17 mouse cellular contexts compared by ENCODE assay signal in genomic region chr16:24128566-24128965, GRCm38 (mm10).
A peak's percentile ranks its signal among the peaks of the same experiment; 100 is the strongest.
DNase-seq lines count a peak whose midpoint lies in the region; ATAC-seq lines count a peak whose summit lies in the region.
"Had no signal": no experiment of that assay in that cellular context is flagged by ENCODE, and none has a peak within 500 bp of the region (broad histone marks: within the 10 kb centered on the region; RNA-seq: fewer than 3 reads in every experiment).

No protein-coding gene starts in this region.

- peak; percentile 35 for DNase-seq in embryo, embryonic 11 days
- DNase-seq in embryo, embryonic 10 days (ENCODE audit: low spot score): no peak
- peak; percentile 27 for DNase-seq in hindbrain, embryonic 10.5 days (ENCODE audit: low spot score)
- no peak for DNase-seq in hindbrain, embryonic 11.5 days (ENCODE audit: low spot score)
- peak; percentile 16 for DNase-seq in ovary, postnatal 36 days (ENCODE audit: low spot score)
- no peak for DNase-seq in ovary, adult 18-20 months (ENCODE audit: low spot score)
- DNase-seq in yolk sac, embryonic 10.5 days (ENCODE audit: low spot score): peak; percentile 10
- DNase-seq in layer of hippocampus, postnatal 36 days: no peak
- DNase-seq: cerebellum, adult 2 months; midbrain, embryonic 14.5 days had no signal

- no peak overlapping the region for H3K27ac ChIP-seq in hindbrain, embryonic 10.5 days
- no peak overlapping the region for H3K27ac ChIP-seq in hindbrain, embryonic 11.5 days (ENCODE audit: low read depth, low read length)
- H3K27ac ChIP-seq: heart, embryonic 13.5 days; hindbrain, embryonic 12.5 days; lung, embryonic 15.5 days; stomach, postnatal 0 days had no signal

- H3K4me2 ChIP-seq in hindbrain, embryonic 11.5 days (replicated peaks; ENCODE audit: low read depth, low read length): no peak overlapping the region
- H3K4me2 ChIP-seq: heart, embryonic 13.5 days; hindbrain, embryonic 12.5 days; liver, embryonic 11.5 days; lung, embryonic 15.5 days had no signal

- peaks cover 10% of the 10 kb centered on the region; the same call in 1 of the 2 replicates for H3K4me1 ChIP-seq in hindbrain, embryonic 10.5 days (replicated peaks)
- no peaks in the 10 kb centered on the region for H3K4me1 ChIP-seq in hindbrain, embryonic 11.5 days (replicated peaks; ENCODE audit: control insufficient read depth, insufficient read depth, low read length)
- H3K4me1 ChIP-seq: hindbrain, embryonic 12.5 days; lung, embryonic 15.5 days had no signal

- H3K4me3 ChIP-seq in hindbrain, embryonic 10.5 days: no peak overlapping the region
- H3K4me3 ChIP-seq in hindbrain, embryonic 11.5 days (ENCODE audit: low read depth, low read length): no peak overlapping the region
- H3K4me3 ChIP-seq: erythroblast, embryonic 14.5 days; heart, embryonic 13.5 days; hindbrain, embryonic 12.5 days; lung, embryonic 15.5 days had no signal

- WGBS in hindbrain, embryonic 10.5 days: 27% methylated on average over 3 of the region's 3 CpGs
- 25% methylated on average over 3 of the region's 3 CpGs for whole genome bisulfite sequencing in hindbrain, embryonic 11.5 days

- H3K9ac ChIP-seq in hindbrain, embryonic 11.5 days (ENCODE audit: low read depth, low read length): no peak overlapping the region
- H3K9ac ChIP-seq: heart, embryonic 13.5 days; hindbrain, embryonic 12.5 days; lung, embryonic 15.5 days had no signal

- no peaks in the 10 kb centered on the region for H3K9me3 ChIP-seq in hindbrain, embryonic 10.5 days
- no peaks in the 10 kb centered on the region for H3K9me3 ChIP-seq in hindbrain, embryonic 11.5 days (ENCODE audit: control insufficient read depth, low read length)
- H3K9me3 ChIP-seq: heart, embryonic 13.5 days; hindbrain, embryonic 12.5 days; lung, embryonic 15.5 days had no signal

- no peaks in the 10 kb centered on the region for H3K36me3 ChIP-seq in hindbrain, embryonic 10.5 days
- H3K36me3 ChIP-seq in hindbrain, embryonic 11.5 days (ENCODE audit: control insufficient read depth, insufficient read depth, low read length): no peaks in the 10 kb centered on the region
- H3K36me3 ChIP-seq: heart, embryonic 13.5 days; hindbrain, embryonic 12.5 days; lung, embryonic 15.5 days had no signal

- ATAC-seq in hindbrain, embryonic 11.5 days (ENCODE audit: low FRiP score): no peak
- ATAC-seq: intestine, postnatal 0 days had no signal

- H3K27me3 ChIP-seq in hindbrain, embryonic 10.5 days (ENCODE audit: insufficient read depth, poor library complexity, severe bottlenecking): no peaks in the 10 kb centered on the region
- no peaks in the 10 kb centered on the region for H3K27me3 ChIP-seq in hindbrain, embryonic 11.5 days (ENCODE audit: control insufficient read depth, insufficient read depth, low read length)
- H3K27me3 ChIP-seq: heart, embryonic 13.5 days; hindbrain, embryonic 12.5 days; lung, embryonic 15.5 days had no signal

Comparison
In these comparisons a context has a peak if more than half of its experiments do, and no peak if none do; other contexts are left out.
1. DNase-seq: peak in embryo, embryonic 11 days (single experiment), hindbrain, embryonic 10.5 days (single experiment), ovary, postnatal 36 days (single experiment) and yolk sac, embryonic 10.5 days (single experiment); none in embryo, embryonic 10 days (single experiment), hindbrain, embryonic 11.5 days (single experiment), ovary, adult 18-20 months (single experiment) and layer of hippocampus, postnatal 36 days (0 of 2).